Mouse (Mus musculus): ENCODE results near the gene Cbl.

Cbl gene

GRCm38 (mm10) chr9:44233802-44234478 is at the start of gene Cbl:
TSS of gene Cbl (minus strand) at chr9:44234049.
- peak; percentile 99 for DNase-seq (ENCODE audit: low spot score)

- DNase-seq (ENCODE audit: low spot score): no peak
These were observed 49.3 kb upstream of the Cbl start for GRCm38 (mm10) chr9:44283183-44283582.

GRCm38 (mm10) chr9:44269973-44270372 is 36.1 kb upstream of the Cbl start:
- no peak for DNase-seq (ENCODE audit: low spot score)

- DNase-seq (ENCODE audit: low spot score): no peak
These were observed 35.2 kb upstream of the Cbl start for GRCm38 (mm10) chr9:44269077-44269476.

GRCm38 (mm10) chr9:44268432-44268831 is 34.6 kb upstream of the Cbl start, which contains the start of gene Nlrx1:
TSS of gene Nlrx1 (minus strand) at chr9:44268599.
- peak; percentile 48 for DNase-seq (ENCODE audit: low spot score)

- DNase-seq (ENCODE audit: low spot score): peak; percentile 92
These were observed 34.1 kb upstream of the Cbl start for GRCm38 (mm10) chr9:44268027-44268360.

- no peak for DNase-seq (ENCODE audit: low spot score)
These were observed 33.6 kb upstream of the Cbl start for GRCm38 (mm10) chr9:44267319-44268026.

GRCm38 (mm10) chr9:44266478-44267226 is 32.8 kb upstream of the Cbl start:
- no peak for DNase-seq (ENCODE audit: low spot score)

GRCm38 (mm10) chr9:44261388-44261787 is 27.5 kb upstream of the Cbl start:
- DNase-seq (ENCODE audit: low spot score): no peak

GRCm38 (mm10) chr9:44259014-44259413 is 25.2 kb upstream of the Cbl start:
- DNase-seq (ENCODE audit: low spot score): no peak

GRCm38 (mm10) chr9:44256213-44256612 is 22.4 kb upstream of the Cbl start:
- no peak for DNase-seq (ENCODE audit: low spot score)

GRCm38 (mm10) chr9:44255136-44255521 is 21.3 kb upstream of the Cbl start:
- DNase-seq (ENCODE audit: low spot score): no peak

- no peak for DNase-seq (ENCODE audit: low spot score)
These were observed 20.8 kb upstream of the Cbl start for GRCm38 (mm10) chr9:44254508-44255135.

- DNase-seq (ENCODE audit: low spot score): no peak
These were observed 19.6 kb upstream of the Cbl start for GRCm38 (mm10) chr9:44253441-44253840.

- DNase-seq (ENCODE audit: low spot score): no peak
These were observed 17.5 kb upstream of the Cbl start, which contains the start of gene Pdzd3 for GRCm38 (mm10) chr9:44251314-44251713. TSS of gene Pdzd3 (minus strand) at chr9:44251471.

- DNase-seq (ENCODE audit: low spot score): no peak
These were observed 16.6 kb upstream of the Cbl start for GRCm38 (mm10) chr9:44250445-44250844.

GRCm38 (mm10) chr9:44249181-44250146 is 15.6 kb upstream of the Cbl start:
- DNase-seq (ENCODE audit: low spot score): peak; percentile 80

- no peak for DNase-seq (ENCODE audit: low spot score)
These were observed 14.1 kb upstream of the Cbl start for GRCm38 (mm10) chr9:44247907-44248306.

- DNase-seq (ENCODE audit: low spot score): no peak
These were observed 9.8 kb upstream of the Cbl start for GRCm38 (mm10) chr9:44243621-44244020.

GRCm38 (mm10) chr9:44241418-44241817 is 7.6 kb upstream of the Cbl start:
- no peak for DNase-seq (ENCODE audit: low spot score)

GRCm38 (mm10) chr9:44240911-44241310 is 7.1 kb upstream of the Cbl start:
- DNase-seq (ENCODE audit: low spot score): no peak
